8 mouse cellular contexts compared by ENCODE assay signal in genomic region chr16:30309395-30310170, GRCm38 (mm10). TPM values are rescaled to one million over a fixed set of nuclear protein-coding genes. Genes with fewer than 3 reads are reported as not detected.
DNase-seq lines count a peak whose midpoint lies in the region; ATAC-seq and TF ChIP-seq lines count a peak whose summit lies in the region.

No protein-coding gene starts in this region.

- no peaks in the 10 kb centered on the region for H3K9me3 ChIP-seq in ES-E14 (ENCODE audit: control insufficient read depth, insufficient read depth, low read depth, low read length)
- H3K9me3 ChIP-seq in hindbrain, embryonic 10.5 days = no peaks in the 10 kb centered on the region
- H3K9me3 ChIP-seq in limb, embryonic 14.5 days (ENCODE audit: control insufficient read depth, low read length) = no peaks in the 10 kb centered on the region
- H3K9me3 ChIP-seq in neural tube, embryonic 11.5 days (ENCODE audit: control insufficient read depth, low read length) = no peaks in the 10 kb centered on the region

- peak overlapping the region; percentile 98 for H3K4me2 ChIP-seq in limb, embryonic 14.5 days (replicated peaks; ENCODE audit: low read depth, low read length, severe bottlenecking)
- peak overlapping the region; percentile 97 for H3K4me2 ChIP-seq in neural tube, embryonic 11.5 days (ENCODE audit: low read depth)

- H3K27ac ChIP-seq in gastrocnemius, adult 2 months = no peak overlapping the region
- no peak overlapping the region for H3K27ac ChIP-seq in ES-E14 (ENCODE audit: insufficient read depth, low read depth, low read length, poor library complexity, severe bottlenecking)
- H3K27ac ChIP-seq in cortical plate, adult 2 months (ENCODE audit: insufficient read depth, low read length) = no peak overlapping the region
- no peak overlapping the region for H3K27ac ChIP-seq in hindbrain, embryonic 10.5 days
- H3K27ac ChIP-seq in limb, embryonic 14.5 days (replicated peaks; ENCODE audit: low read depth, low read length) = no peak overlapping the region
- no peak overlapping the region for H3K27ac ChIP-seq in neural tube, embryonic 11.5 days (ENCODE audit: low read depth, low read length)

- 4% methylated on average over 34 of the region's 34 CpGs for WGBS in hindbrain, embryonic 10.5 days
- 6% methylated on average over 34 of the region's 34 CpGs for WGBS in limb, embryonic 14.5 days
- 4% methylated on average over 34 of the region's 34 CpGs for WGBS in neural tube, embryonic 11.5 days

- H3K9ac ChIP-seq in ES-E14 (ENCODE audit: insufficient read depth, low read depth, low read length, poor library complexity, severe bottlenecking) = peak overlapping the region; percentile 25; the same call in 1 of the 2 replicates
- 0 out of 2 replicates have a peak overlapping the region, but pooled peaks have one; percentile 55 for H3K9ac ChIP-seq in limb, embryonic 14.5 days (ENCODE audit: low read depth, low read length, severe bottlenecking)
- no peak overlapping the region for H3K9ac ChIP-seq in neural tube, embryonic 11.5 days (ENCODE audit: low read length)

- peak overlapping the region; percentile 72 for H3K4me3 ChIP-seq in gastrocnemius, adult 2 months
- H3K4me3 ChIP-seq in ES-E14 (ENCODE audit: insufficient read depth in 1 of 2, low read depth in 1 of 2, low read length in 2 of 2, poor library complexity in 1 of 2, severe bottlenecking in 1 of 2) = peak overlapping the region; percentile 64 to 65
- H3K4me3 ChIP-seq in cortical plate, adult 2 months (ENCODE audit: insufficient read depth, low read length) = peak overlapping the region; percentile 29
- peak overlapping the region; percentile 61 for H3K4me3 ChIP-seq in hindbrain, embryonic 10.5 days
- H3K4me3 ChIP-seq in limb, embryonic 14.5 days (replicated peaks; ENCODE audit: low read length) = peak overlapping the region; percentile 56
- peak overlapping the region; percentile 54 for H3K4me3 ChIP-seq in neural tube, embryonic 11.5 days (ENCODE audit: low read depth, low read length)

- ATAC-seq in limb, embryonic 14.5 days (ENCODE audit: low FRiP score, low read depth) = no peak
- ATAC-seq in neural tube, embryonic 11.5 days (ENCODE audit: insufficient read depth, low FRiP score, low TSS enrichment) = no peak

- DNase-seq in gastrocnemius, adult 2 months = no peak
- DNase-seq in gastrocnemius, postnatal 36 days = no peak
- no peak for DNase-seq in ES-E14 (ENCODE audit: low read depth, low spot score)
- peak; percentile 52 for DNase-seq in hindbrain, embryonic 10.5 days (ENCODE audit: low spot score)
- no peak for DNase-seq in limb, embryonic 14.5 days (ENCODE audit: low spot score)
- DNase-seq in neural tube, embryonic 11.5 days (ENCODE audit: low spot score) = peak; percentile 56
- no peak for DNase-seq in testis, postnatal 10 days (ENCODE audit: low spot score)

- H3K27me3 ChIP-seq in hindbrain, embryonic 10.5 days (ENCODE audit: insufficient read depth, poor library complexity, severe bottlenecking) = peaks cover 65% of the 10 kb centered on the region
- H3K27me3 ChIP-seq in limb, embryonic 14.5 days (ENCODE audit: control insufficient read depth, insufficient read depth, low read length) = peaks cover 44% of the 10 kb centered on the region
- H3K27me3 ChIP-seq in neural tube, embryonic 11.5 days (ENCODE audit: control insufficient read depth, insufficient read depth, low read length) = peaks cover 51% of the 10 kb centered on the region

- no peaks in the 10 kb centered on the region for H3K36me3 ChIP-seq in ES-E14 (ENCODE audit: control insufficient read depth, insufficient read depth, low read length, poor library complexity, severe bottlenecking)
- H3K36me3 ChIP-seq in hindbrain, embryonic 10.5 days = no peaks in the 10 kb centered on the region; the same call in 1 of the 2 replicates
- 0 out of 2 replicates have a peak, but pooled peaks cover 1% of the 10 kb centered on the region for H3K36me3 ChIP-seq in limb, embryonic 14.5 days (ENCODE audit: control insufficient read depth, insufficient read depth, low read length)
- no peaks in the 10 kb centered on the region for H3K36me3 ChIP-seq in neural tube, embryonic 11.5 days (ENCODE audit: control insufficient read depth, insufficient read depth, low read length)

- intact Hi-C loops in gastrocnemius, adult 2 months (cut with DNase I) = no loop called here
- intact Hi-C loops in gastrocnemius, postnatal 36 days (cut with DNase I) = no loop called here

- H3K4me1 ChIP-seq in ES-E14 (ENCODE audit: control insufficient read depth in 2 of 2, insufficient read depth in 2 of 2, low read length in 2 of 2, poor library complexity in 1 of 2) = peaks cover 0 to 2% of the 10 kb centered on the region in 2 experiments; a peak in 2 of 4 replicates
- no peaks in the 10 kb centered on the region for H3K4me1 ChIP-seq in cortical plate, adult 2 months (ENCODE audit: control insufficient read depth, insufficient read depth, low read length)
- peaks cover 24% of the 10 kb centered on the region for H3K4me1 ChIP-seq in hindbrain, embryonic 10.5 days (replicated peaks)
- peaks cover 15% of the 10 kb centered on the region for H3K4me1 ChIP-seq in limb, embryonic 14.5 days (ENCODE audit: control insufficient read depth, insufficient read depth, low read length)
- peaks cover 16% of the 10 kb centered on the region for H3K4me1 ChIP-seq in neural tube, embryonic 11.5 days (ENCODE audit: control insufficient read depth, insufficient read depth, low read length)

- in situ Hi-C loops in ES-E14 (cut with MboI; ENCODE audit: low sequenced_read_pairs in 2 of 2, unreplicated experiment in 2 of 2) = no loop called here

- TF ChIP-seq CTCF in gastrocnemius, adult 2 months (IDR thresholded peaks at IDR 0.05) = no peak
- TF ChIP-seq CTCF in cortical plate, adult 2 months (IDR thresholded peaks at IDR 0.05; ENCODE audit: extremely low read depth, insufficient read depth, low read length) = no peak

- TF ChIP-seq POLR2A in cortical plate, adult 2 months (IDR thresholded peaks at IDR 0.05; ENCODE audit: extremely low read depth, insufficient read depth, low read length) = peak; percentile 11; the same call in 1 of the 2 replicates
- no peak for TF ChIP-seq POLR2A in limb, embryonic 14.5 days (IDR thresholded peaks at IDR 0.05; ENCODE audit: borderline replicate concordance, extremely low read depth, insufficient read depth, insufficient read length)

TF ChIP-seq in ES-E14, 5 proteins besides CTCF, POLR2A, EP300 and RAD21:
- TF ChIP-seq ZNF384 (IDR thresholded peaks at IDR 0.05; ENCODE audit: low read depth, low read length) (no peak), MAFK (IDR thresholded peaks at IDR 0.05; ENCODE audit: insufficient read depth, low read depth, low read length) (no peak), HCFC1 (IDR thresholded peaks at IDR 0.05; ENCODE audit: borderline replicate concordance, insufficient read depth, low read length) (no peak), CHD2 (IDR thresholded peaks at IDR 0.05; ENCODE audit: low read depth, low read length) (no peak), ZC3H11A (IDR thresholded peaks at IDR 0.05; ENCODE audit: borderline replicate concordance, low read depth, low read length) (no peak)

RNA-seq across cellular contexts. Expression of gene Gp5, which starts 1.0 kb away (rescaled TPM):
- not detected for total RNA-seq in gastrocnemius, adult 2 months (2021)
- not detected for total RNA-seq in gastrocnemius, postnatal 36 days (2021)
- total RNA-seq in ES-E14 (2012; rRNA removed) = 0.31 and 0.48 TPM in 2 replicates
- polyA plus RNA-seq in cortical plate, adult 2 months (2012; rRNA removed) = 0.84 and 1.2 TPM in 2 replicates
- 1.7 and 1.8 TPM in 2 replicates for polyA plus RNA-seq in hindbrain, embryonic 10.5 days (2016; fragmentation: Nextera tagmentation; extraction: Ambion mirVana)
- 0.72 and 1.3 TPM in 2 replicates for polyA plus RNA-seq in limb, embryonic 14.5 days (2012; rRNA removed)
- 0.58 and 0.67 TPM in 2 replicates for polyA plus RNA-seq in limb, embryonic 14.5 days (2014; fragmentation: Nextera tagmentation; extraction: Ambion mirVana)
- 2.4 and 2.5 TPM in 2 replicates for polyA plus RNA-seq in neural tube, embryonic 11.5 days (2014; fragmentation: Nextera tagmentation; extraction: Ambion mirVana)

RNA-seq across cellular contexts. Expression of gene Lrrc15, which starts 26.5 kb away (rescaled TPM):
- under 1 TPM; 0.08 to 0.14 TPM for total RNA-seq in gastrocnemius, adult 2 months (2021)
- under 1 TPM; 0.10 to 0.17 TPM for total RNA-seq in gastrocnemius, postnatal 36 days (2021)
- 1.8 TPM in 2 replicates for total RNA-seq in ES-E14 (2012; rRNA removed)
- not detected in 2 replicates for polyA plus RNA-seq in cortical plate, adult 2 months (2012; rRNA removed)
- 0.24 and 1.2 TPM in 2 replicates for polyA plus RNA-seq in hindbrain, embryonic 10.5 days (2016; fragmentation: Nextera tagmentation; extraction: Ambion mirVana)
- 1.4 and 1.6 TPM in 2 replicates for polyA plus RNA-seq in limb, embryonic 14.5 days (2012; rRNA removed)
- polyA plus RNA-seq in limb, embryonic 14.5 days (2014; fragmentation: Nextera tagmentation; extraction: Ambion mirVana) = 1.8 and 1.9 TPM in 2 replicates
- polyA plus RNA-seq in neural tube, embryonic 11.5 days (2014; fragmentation: Nextera tagmentation; extraction: Ambion mirVana) = 0.23 and 0.33 TPM in 2 replicates

RNA-seq across cellular contexts. Expression of gene Cpn2, which starts 42.3 kb away (rescaled TPM):
- total RNA-seq in gastrocnemius, adult 2 months (2021) = not detected
- total RNA-seq in gastrocnemius, postnatal 36 days (2021) = not detected
- total RNA-seq in ES-E14 (2012; rRNA removed) = not detected in 2 replicates
- not detected in 2 replicates for polyA plus RNA-seq in cortical plate, adult 2 months (2012; rRNA removed)
- not detected in 2 replicates for polyA plus RNA-seq in hindbrain, embryonic 10.5 days (2016; fragmentation: Nextera tagmentation; extraction: Ambion mirVana)
- not detected in 2 replicates for polyA plus RNA-seq in limb, embryonic 14.5 days (2012; rRNA removed)
- polyA plus RNA-seq in limb, embryonic 14.5 days (2014; fragmentation: Nextera tagmentation; extraction: Ambion mirVana) = not detected in 2 replicates
- not detected in 2 replicates for polyA plus RNA-seq in neural tube, embryonic 11.5 days (2014; fragmentation: Nextera tagmentation; extraction: Ambion mirVana)

Comparison
In these comparisons a context has a peak if more than half of its experiments do, and no peak if none do; other contexts are left out.
1. DNase-seq: peak in hindbrain, embryonic 10.5 days (single experiment) and neural tube, embryonic 11.5 days (single experiment); none in gastrocnemius, adult 2 months (single experiment), gastrocnemius, postnatal 36 days (0 of 2), ES-E14 (single experiment), limb, embryonic 14.5 days (single experiment) and testis, postnatal 10 days (single experiment).
2. Peak in every context shown above with its lines, with median percentiles within 50 percentile points of each other: H3K4me3 ChIP-seq.